Mouse (Mus musculus): ENCODE results near the gene Bend6.

Gene Bend6

DNA sequence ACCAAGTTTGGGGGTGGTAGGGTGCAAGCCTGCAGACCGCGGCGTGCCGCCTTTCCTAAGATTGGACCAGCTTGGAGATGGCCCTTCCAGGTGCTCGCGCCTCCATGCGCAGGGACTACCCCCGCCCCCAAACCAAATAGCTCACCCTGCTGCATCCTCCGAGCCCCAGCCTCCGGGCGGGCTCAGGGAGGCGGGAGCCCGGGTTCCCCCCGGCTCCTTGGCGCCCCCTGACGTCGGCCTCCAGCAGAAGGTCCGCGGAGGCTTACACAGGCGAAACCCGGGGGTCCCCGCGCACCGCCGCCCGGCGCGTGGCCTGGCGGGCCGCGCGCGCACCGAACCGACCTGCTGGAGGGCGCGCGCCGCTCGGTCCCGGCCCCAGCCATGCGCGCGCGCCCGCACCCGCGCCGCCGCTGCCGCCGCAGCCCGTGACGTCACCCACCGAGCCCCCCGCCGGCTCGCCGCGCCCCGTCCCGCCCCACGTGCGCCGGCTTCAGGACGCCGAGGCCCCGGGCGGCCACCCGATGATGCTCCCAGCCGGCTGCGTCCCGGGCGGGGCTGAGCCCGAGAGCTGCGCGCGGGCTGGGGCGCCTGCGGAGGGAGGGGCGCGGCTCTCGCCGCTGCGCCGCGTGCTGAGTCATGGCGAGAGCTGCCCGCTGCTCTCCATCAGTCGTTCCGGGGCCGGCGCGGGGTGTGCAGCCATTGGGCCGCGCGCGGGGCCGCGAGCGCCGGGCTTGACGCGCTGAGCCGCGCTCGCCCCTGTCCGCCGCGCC is at the start of gene Bend6:
TSS of gene Bend6 (minus strand) at position 396 of the 770 bp plus-strand sequence.
- peak; percentile 59 for DNase-seq (ENCODE audit: low read depth, low spot score)

- DNase-seq (ENCODE audit: low read depth, low spot score): no peak
These were observed 48.0 kb upstream of the Bend6 start for GRCm38 (mm10) chr1:33955626-33956025.

DNA sequence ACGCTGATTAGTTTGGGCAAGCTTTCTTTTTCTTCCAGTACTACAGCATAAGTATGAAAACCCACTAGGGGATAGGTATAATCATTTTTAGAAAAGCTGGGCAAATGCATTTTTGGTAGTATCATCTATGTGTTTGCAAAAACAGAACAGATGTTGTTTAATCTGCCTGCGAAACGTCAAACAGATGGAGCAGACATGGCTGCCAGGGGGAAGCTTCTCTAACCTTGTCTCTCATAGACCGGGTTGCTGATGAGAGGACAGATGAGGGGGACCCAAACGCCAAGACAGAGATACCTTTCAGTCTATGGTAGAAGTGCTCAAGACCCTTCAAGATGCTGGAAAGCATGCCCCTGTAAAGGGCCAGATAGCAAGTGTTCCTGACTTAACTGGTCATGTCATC is 40.9 kb upstream of the Bend6 start:
- no peak for DNase-seq (ENCODE audit: low read depth, low spot score)

DNA sequence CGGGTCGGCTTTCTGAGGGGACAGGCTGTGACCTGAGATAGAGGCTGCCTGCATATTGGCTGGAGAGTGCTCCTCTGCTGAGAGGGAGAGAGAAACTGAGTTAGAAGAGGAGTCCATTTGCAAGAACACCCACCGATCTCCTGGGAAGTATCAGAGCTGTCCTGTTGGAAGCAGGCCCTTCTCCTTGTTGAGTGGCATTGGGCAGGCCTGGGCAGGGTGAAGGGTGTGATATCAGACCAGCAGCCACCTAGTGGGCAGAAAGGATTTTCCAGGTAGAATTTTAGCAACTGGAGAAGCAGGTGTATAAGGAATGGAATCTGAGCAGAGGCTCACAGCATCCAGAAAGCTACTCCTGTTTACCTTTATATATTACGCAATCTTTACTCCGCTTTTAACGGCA is 40.2 kb upstream of the Bend6 start:
- no peak for DNase-seq (ENCODE audit: low read depth, low spot score)

- no peak for DNase-seq (ENCODE audit: low read depth, low spot score)
These were observed 39.2 kb upstream of the Bend6 start for GRCm38 (mm10) chr1:33946601-33947395.

GRCm38 (mm10) chr1:33945756-33946155 is 38.1 kb upstream of the Bend6 start:
- DNase-seq (ENCODE audit: low read depth, low spot score): no peak

DNA sequence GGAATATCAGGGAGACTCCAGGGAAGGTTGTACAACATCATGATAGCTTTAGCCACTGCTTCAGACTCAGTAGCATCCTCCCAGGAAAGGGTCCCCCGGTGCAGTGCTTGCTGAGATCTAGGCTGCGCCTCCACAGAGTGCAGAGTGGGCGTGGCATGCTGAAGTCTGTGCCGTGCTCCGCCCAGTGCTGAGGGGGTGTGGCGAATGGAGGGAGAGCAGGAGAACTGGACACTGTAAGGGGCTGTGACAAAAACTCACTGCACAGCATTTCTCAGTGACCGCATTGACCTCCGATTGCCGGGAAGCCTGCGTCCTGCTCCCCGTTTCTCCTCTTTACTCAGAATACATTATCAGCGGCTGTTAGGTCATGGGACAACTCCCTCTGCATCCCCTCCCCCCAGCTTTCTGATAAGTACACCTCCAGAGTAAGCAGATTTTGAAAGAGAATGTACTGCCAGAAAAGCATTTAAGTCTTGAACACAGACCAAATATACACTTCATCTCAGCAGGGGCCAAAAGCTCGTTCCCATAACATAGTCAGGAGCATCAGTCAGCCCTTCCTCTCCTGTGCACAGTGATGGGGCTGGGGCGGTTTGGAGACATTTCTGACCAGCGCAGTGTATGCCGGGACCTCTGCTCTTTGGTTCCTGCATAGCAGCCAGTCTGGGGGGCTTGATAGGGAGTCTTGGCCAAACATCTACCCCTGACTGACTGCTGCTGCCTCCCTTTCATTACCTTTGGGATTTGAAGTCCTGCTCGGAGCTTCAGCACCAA is 37.5 kb upstream of the Bend6 start:
- DNase-seq (ENCODE audit: low read depth, low spot score): no peak

DNA sequence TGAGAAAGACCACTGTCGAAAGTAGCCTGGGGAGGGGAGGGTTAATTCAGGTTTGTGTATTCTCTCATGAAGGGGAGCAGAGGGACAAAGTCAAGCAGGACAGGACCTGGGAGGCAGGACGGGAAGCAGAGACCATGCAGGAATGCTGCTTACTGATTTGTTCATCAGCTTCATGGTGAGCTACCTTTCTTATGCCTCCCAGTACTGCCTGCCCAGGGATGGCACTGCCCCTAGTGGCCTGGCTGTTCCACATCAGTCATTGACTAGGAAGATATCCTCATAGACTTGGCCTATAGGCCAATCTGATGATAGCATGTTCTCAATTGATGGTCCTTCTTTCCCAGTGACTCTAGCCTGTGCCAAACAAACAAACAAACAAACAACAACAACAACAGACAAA is 36.3 kb upstream of the Bend6 start:
- DNase-seq (ENCODE audit: low read depth, low spot score): no peak

GRCm38 (mm10) chr1:33942638-33943037 is 35.0 kb upstream of the Bend6 start:
- DNase-seq (ENCODE audit: low read depth, low spot score): no peak

DNA sequence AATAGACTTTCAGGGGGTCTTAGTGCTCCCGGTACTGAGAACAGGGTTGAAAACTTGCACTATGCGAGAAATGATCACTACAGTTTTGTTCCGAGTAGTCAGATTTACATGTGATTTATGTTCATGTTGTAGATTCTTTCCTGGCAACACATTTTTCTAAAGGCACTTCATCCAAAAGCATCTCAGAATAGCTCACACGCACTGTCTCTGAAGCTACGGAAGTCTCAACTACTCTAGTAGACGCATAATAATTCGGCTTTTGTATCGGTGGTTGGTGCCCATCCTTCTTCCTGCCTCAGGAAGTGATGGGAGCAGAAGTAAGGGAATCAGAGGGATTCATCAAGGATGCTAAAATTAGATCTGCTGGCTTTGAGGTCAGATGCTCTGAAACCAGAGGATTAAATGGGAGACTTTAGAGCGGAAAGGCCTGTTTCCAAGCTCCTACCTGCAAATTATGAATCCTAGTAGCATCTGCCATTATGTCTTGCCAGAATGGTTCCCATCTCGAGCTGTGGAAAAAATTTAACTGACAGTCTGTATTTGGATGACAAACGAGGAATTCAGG is 32.8 kb upstream of the Bend6 start:
- no peak for DNase-seq (ENCODE audit: low read depth, low spot score)

DNA sequence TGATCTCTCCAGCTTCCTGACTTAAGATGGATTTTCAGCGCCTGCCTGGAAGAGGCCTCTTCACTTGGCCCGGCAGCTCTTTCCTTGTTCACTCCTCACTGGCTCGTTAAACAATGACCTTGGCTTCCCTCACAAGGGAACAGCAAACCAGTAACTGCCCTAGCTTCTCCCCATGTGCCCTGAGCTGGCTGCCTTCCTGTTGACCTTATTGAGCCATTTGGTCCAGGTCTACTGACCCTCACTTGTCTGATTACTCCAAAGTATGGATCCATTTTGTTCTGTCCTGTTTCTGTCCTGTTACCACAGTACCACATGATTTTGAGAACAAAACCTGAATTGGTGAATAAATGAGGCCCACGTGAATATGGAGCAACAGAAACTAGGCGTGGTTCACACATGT is 32.2 kb upstream of the Bend6 start:
- DNase-seq (ENCODE audit: low read depth, low spot score): no peak

DNA sequence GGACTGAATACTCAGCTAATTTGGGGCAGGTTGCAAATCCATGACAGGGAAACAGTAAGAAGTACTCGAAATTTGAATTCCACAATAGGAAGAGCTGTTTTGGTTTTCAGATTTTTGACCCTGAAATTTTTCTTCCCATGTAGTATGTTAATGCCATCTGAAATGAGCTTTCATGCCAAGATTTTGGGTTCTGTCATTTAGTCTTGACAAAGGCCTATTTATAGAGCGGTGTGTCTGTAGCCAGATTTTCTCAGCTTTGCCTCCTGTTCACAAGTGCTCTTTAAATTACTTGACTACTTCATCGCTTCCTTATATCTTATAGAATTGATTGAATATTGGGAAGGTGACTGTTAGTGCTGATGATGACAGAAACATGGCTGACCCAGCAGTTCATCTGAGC is 28.3 kb upstream of the Bend6 start:
- no peak for DNase-seq (ENCODE audit: low read depth, low spot score)

DNA sequence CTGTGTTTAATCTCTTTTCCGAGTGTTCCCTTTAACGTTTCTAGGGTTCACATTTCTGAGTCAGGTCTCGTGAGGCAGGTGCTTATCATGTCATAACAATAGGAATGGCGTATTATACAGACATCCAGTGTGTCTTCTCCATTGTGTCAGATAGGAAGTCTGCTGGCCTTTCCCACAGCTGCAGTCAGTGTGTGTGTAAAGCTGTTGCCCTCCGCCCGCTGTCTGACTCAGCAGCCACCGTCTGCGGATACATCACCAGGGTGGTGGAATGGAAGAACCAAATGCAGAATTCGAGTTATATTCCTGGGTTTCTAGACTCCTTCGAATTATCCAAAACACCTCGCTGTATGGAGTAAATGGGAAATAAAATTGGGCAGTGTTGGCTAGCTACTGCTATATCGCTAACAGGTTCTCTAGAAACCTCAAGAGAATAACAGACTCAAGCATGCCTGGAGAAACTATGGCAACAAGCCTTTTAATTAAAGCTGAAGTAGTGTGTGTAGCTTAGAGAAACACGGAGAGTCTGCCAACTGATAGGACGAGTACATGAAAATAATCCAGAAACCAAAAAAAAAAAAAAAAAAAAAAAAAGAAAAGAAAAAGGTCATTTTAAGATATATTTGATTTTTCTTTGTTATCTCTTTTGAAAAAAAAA is 25.4 kb upstream of the Bend6 start:
- no peak for DNase-seq (ENCODE audit: low read depth, low spot score)

DNA sequence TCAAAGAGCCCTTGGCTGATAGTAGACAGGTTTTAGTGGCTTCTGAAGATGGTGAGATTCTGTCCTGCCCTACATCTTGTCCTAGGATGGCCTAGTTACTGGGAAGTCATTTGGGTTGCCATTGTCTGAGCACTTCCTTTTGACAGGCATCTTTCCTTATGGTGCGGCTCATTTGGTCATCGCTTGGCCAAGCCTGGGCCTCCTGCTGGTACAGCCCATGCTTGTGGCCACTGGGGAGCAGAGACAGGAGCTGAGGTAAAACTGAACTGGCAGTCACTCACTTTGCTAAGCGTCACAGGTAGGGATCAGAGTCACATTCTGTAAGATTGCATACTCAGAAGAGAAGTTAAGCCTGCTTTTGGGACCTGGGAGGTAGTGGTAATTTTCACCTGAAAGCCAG is 24.6 kb upstream of the Bend6 start:
- no peak for DNase-seq (ENCODE audit: low read depth, low spot score)

DNA sequence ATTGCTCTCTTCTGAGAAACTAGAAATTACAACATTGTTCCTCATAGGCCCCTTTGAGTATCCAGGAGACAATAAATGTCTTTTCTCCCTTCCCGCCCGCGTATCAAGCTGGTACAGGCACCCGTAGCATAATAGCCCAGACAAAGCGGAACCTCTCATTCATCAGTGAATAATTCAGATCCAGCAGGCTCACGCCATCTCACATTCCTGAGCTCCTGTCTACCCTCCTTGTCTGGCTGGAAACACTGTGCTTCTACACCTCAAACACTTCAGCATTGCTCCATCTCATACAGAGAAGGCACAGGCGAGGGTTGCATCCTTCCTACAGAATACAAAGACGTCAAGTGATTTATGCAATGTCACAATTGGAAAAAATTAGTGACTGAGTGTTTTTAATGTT is 24.2 kb upstream of the Bend6 start:
- no peak for DNase-seq (ENCODE audit: low read depth, low spot score)

DNA sequence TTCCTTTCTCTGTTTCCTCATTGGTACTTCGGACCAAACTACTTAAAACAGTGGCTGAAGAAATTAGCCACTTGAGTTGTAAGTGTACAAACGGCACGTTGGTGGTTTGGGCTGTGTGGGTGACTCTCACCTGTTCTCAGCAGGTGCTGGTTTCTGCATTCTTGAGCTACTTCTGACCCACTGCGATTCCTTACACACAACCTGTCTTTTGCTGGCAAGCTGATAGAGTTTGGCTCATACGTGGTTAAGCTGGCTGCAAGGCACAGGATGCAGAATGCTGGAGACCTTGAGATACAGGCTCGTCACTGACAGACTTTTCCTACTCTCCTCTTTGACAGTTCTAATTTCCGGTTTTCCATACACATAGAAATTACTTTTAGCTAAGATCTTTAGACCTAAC is 19.9 kb upstream of the Bend6 start:
- no peak for DNase-seq (ENCODE audit: low read depth, low spot score)

- DNase-seq (ENCODE audit: low read depth, low spot score): no peak
These were observed 17.7 kb upstream of the Bend6 start for GRCm38 (mm10) chr1:33925283-33925682.

- no peak for DNase-seq (ENCODE audit: low read depth, low spot score)
These were observed 15.4 kb upstream of the Bend6 start for GRCm38 (mm10) chr1:33922975-33923374.

DNA sequence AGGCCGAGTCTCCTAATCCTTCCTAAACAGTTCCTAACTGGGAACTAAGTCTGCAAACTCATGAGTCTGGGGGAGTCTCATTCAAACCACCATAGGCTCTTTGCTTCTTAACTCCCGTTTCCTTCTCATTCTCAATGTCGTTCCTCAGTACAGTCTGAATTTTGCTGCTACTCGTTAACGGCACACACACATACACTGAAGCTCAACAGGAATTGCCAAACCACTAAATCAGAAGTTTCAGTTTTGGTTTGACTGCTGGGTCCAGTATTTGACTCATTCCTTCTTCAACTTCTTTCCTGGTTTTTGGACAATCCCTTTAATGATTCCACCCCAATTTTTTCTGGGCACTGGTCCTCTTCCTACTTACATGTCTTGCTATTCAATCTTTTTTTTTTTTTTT is 8.9 kb upstream of the Bend6 start:
- DNase-seq (ENCODE audit: low read depth, low spot score): no peak

- no peak for DNase-seq (ENCODE audit: low read depth, low spot score)
These were observed 4.0 kb upstream of the Bend6 start for GRCm38 (mm10) chr1:33911589-33911988.

- DNase-seq (ENCODE audit: low read depth, low spot score): no peak
These were observed 761 bp upstream of the Bend6 start, which contains the start of gene Dst for GRCm38 (mm10) chr1:33908191-33908962. Gene Dst (plus strand): TSS chr1:33908225.
